Mouse (Mus musculus) yolk sac, embryonic 10.5 days (tissue): ENCODE measurements around the gene Psapl1.
"Not testable (repeated sequence)": the region's sequence is repeated elsewhere in the genome, so short reads cannot be mapped to it uniquely, and the experiment has no call there.

Source experiments
- DNase-seq: peaks from one replicate; pipeline ENCODE4 v3.0.0-alpha.2; 2017; ENCODE audit warnings: low spot score

Gene Psapl1

DNA sequence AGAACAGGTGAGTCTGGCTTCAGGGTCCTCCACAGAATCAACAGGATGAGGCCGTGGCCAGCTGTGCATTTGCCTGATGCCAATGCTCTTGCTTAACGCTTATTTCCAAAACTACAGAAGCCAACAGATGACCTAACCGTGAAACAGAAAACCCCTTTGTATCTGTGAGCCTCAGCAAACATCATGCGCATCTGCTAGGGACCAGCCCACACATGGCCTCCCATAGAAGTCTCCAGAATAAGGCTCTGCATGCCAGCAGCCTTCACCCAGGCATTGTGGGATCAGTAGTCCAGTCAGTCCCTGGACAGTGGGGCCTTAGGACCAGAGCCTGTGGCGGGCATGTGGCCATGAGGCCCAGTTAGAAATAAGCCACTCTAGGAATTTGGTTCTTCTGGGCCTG, 400 bp upstream of the Psapl1 start:
- no peak for DNase-seq

DNA sequence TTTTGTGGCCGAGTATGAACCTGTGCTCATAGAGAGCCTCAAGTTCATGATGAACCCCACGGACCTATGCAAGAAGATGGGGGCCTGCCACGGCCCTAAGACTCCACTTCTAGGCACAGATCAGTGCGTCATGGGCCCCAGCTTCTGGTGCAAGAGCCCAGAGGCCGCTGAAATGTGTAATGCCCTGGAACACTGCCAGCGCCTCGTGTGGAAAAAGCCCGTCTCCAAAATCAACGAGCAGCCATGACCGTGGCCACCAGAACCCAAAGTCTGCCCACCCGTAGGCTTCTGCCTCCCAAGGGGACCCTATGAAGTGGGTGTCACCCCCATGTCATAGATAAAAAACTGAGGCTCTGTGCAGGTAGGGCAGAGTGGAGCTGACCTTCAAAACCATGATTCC, 1.6 kb downstream of the Psapl1 start:
- no peak for DNase-seq

DNA sequence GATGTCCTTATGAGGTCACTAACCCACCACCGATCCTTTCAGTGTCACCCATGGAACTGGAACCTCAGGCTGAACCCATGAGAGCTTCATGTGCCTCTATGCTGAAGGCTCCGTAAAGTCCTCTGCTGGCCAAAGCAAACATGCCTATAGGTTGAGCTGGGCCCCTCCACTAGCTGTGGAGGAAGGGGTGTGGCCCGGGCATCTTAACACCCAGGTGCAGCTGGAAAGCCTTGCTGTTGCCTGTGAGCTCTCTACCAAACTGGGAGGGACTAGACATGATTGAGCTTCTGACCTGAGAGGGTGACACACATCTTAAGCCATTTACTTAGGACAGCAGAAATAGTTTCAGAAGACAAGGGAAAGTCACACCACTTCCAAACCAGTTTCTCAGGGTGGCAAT, 5.0 kb downstream of the Psapl1 start:
- no peak for DNase-seq

DNA sequence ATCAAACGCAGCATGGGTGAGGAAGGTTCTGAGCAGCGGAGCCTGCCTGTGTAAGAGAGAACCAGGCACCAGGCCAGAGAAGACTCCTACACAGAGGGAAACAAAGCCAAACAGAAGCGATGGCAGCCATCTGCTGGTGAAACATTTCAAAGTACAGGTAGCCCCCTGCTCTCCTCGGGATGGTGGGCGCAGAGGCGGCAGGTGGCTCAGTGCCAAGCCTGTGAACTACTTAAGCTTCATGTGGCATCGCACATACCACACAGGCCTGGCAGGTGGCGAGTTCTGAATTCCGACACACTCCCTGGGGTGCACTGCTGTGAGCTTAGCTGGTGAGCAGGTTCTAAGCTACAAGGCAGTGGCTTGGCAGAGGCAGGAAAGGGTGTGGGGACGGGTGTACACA, 9.5 kb downstream of the Psapl1 start:
- DNase-seq: no peak

DNA sequence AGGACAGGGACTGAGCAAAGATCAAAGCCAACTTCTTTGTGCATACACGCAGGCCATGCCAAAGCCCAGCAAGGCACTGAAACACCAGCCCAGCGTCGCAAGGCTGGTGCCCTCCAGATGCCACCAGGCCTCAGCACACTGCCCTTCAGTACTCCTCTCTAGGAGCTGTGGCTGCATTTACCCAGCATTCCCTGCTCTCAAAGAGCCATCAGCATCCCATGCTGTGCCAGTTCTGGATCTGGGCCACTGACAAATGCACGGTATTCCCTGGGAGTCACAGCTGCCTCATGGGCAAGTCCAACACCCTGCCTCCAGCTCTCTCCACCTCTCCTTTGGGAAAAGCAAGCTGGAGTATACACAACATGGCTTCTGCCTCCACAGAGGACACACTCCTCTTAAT, 16.3 kb downstream of the Psapl1 start:
- DNase-seq: no peak

DNA sequence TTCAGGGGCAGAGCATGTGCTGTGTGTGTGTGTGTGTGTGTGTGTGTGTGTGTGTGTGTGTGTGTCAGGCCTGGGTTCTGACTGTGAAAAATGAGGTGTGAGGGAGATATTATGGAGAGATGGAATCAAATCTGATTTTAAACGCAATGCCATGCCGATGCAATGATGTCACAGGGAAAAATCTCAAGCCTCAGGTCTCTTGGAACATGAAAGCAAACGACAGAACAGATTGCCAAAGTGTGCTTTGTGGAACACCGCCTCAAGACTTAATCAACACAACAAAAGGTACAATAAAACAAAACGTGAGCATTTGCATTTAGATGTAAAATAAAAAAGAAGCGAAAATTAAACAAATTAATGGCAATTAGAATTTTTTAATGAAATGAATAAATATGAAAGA, 16.8 kb downstream of the Psapl1 start:
- DNase-seq: no peak

DNA sequence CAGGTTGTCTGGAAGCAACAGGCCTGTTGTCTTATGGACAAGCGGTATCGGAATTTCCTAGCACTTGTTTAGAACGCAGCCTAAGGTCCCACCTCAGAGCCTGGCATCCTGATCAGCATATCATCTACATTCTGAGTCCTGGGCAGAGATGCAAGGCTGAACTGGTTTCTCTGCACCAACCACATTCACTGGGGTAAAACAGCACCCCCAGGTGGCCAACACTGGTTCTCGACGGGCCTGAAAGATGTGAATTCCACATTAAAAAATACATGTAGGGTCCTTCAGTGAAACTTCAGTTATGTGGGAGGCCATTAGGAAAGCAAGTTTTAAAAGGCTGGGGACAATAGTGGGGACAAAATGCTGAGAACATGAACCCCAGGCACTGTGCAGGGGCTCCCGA, 20.0 kb downstream of the Psapl1 start:
- no peak for DNase-seq

DNA sequence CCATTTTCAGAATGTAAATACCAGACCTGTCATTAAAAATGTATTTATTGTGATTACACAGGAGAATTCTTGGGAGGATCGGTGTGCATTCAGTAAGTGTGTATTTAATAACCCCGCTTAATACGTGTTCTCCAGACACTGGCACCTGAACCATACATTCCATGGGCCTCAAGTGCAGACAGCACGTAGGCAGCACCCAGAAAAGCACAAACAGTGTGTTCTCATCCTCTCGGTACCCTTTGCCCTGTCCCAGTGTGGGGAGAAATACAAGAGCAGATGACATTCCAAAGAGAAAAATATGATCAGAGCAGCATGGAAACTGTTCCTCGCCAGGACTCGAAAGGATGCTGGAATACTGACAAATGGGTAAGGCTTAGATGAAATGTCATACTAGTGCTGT, 22.0 kb downstream of the Psapl1 start:
- no peak for DNase-seq

DNA sequence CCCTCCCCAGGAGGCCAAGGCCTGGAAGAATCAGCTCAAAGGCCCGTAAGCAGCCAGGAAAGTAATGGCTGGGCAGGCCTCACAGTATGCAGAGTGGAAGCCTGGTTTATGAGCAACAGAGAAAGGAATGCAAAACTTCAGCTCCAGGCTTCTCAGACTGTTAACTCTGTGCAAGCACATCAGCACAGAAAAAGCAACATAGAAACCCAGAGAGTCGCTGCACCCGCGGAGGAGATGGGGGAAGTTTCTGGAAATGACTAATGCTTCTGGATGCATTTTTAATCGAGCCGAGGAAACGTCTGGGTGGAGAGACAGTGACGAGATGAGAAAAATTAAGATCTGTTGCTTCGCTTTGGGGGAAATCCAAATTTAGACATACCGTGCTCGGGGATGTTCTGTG, 22.5 kb downstream of the Psapl1 start:
- DNase-seq: peak; percentile 11

DNA sequence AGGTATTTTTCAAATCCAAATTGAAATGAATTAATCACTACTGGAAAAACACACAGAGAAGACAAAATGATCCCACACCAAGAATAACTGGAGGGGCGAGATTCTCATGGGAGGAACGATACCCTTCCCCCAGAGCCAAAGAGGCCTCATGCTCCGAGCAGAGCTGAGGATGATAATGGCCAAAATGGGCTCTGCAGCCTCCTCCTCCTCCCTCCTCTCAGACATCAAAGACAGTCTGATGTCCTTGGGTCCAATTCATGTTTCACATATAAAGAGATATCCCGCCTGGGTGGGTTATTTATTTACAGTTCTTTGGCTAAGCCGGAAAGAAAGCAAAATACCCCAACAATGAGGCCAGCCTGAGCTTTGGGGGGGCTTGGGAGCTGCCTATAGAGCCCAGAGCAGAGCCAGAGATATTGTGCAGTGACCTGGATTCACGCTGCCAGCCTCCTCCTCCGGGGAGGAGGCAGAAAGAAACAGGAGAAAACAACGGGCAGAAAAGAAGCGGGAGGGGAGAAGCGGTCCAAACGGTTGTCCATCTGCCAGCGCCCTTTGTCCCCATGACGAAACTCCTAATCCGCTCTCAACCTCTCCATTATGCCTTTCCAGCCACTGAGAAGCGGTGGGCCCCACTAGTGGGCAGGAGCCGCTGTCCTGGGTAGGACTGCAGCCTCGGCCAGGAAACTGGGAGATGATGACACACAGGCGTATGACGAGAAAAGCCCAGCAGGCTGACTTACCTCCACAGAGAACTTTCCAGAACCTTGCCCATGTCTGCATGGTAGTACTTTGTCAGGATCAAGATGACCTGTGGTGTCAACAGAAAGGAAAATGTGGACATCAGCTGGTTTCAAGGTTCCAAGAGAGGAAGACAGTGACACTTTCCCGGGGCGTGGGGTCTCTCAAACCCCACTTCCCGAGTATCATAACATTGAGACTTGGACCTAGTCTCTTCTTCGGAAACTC, 24.9 kb downstream of the Psapl1 start:
- no peak for DNase-seq

DNA sequence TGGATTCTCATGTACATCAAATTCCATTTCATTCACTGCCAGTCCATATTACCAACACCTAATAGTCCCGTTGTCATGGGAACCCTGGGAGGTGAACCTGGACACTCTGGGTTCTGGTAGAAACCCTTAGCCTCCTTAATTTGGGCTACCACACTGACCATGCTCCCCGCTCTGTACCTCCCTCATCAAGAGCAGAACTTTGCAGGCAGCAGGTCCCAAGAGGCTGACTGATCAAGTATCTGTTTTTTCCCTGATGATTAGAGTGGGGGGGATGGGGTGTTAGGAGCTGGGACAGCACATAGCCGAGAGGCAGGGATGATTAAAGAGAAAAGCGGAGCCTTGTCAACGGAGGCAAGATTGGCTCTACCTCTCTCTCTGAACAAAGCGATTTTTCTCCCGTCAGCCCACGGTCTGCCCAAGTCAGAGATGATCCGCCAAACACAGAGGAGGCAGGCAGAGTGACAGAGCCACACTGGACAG, 26.5 kb downstream of the Psapl1 start:
- no peak for DNase-seq

DNA sequence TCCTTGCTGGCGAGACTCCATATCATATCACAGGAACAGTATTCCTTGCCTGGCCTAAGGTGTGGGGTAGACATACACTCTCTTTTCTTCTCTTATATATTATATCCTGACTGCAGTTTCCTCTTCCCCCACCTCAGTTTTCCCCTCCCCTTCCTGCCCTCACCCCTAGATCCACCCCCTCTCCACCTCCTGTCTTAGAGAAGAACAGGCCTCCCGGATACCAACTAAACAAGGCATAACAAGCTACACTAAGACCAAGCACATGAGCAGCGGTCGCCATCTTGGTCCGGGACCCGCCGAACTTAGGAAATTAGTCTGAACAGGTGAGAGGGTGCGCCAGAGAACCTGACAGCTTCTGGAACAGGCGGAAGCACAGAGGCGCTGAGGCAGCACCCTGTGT, 33.7 kb downstream of the Psapl1 start:
- DNase-seq: not testable (repeated sequence)

DNA sequence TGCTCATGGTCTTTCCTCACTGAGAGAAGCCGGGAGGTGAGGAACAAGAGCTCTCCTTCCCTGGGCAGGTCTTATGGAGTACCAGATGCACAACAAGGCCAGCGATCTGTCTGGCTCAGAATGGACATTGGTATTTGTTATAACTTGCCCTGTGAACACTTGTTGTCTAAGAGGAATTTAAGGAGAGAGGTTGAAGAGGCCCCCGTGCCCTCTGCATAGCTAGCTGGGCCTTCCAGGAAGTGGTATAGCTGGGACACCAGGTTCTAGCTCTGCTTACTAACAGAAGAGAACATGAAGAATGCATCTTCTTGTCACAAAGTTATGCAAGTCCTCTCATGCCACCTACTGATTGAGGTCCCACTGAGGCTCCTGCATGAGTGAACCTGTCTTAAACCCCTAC, 44.2 kb downstream of the Psapl1 start:
- DNase-seq: no peak

DNA sequence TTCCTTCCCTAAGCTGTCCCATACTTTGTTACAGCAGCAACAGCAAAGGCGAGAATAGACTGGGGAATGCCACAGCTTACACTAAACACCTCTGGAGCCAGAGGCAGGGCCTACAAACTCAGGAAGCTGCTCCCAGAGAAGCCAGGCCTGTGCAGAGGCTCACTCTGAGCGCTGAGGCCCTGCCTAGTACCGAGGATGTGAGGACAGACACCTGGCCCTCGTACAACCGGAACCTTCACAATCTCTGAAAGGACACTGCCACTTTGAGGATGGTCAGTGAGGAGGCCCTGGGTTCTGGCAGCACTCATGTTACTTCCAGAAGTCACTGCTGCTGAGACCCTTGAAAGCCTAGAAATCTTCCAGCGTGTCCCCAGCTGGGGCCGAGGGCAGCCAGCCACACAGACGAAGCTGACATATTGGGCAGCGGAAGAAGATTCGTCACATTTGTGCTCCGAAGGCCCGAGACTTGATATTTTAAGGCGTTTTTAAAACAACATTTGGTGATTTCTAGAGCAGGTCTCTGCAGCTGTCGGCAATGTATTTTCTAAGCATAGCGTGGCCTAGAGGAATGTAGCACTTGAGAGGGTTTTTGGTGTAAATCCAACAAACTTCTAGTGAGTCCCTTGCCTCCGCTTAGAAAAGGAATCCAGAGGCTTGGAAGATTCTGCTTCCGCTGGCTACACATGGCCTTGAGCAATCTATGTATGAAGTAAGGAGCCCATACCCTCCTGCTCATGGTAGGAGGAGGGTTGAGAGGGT, 49.1 kb downstream of the Psapl1 start:
- DNase-seq: no peak

DNA sequence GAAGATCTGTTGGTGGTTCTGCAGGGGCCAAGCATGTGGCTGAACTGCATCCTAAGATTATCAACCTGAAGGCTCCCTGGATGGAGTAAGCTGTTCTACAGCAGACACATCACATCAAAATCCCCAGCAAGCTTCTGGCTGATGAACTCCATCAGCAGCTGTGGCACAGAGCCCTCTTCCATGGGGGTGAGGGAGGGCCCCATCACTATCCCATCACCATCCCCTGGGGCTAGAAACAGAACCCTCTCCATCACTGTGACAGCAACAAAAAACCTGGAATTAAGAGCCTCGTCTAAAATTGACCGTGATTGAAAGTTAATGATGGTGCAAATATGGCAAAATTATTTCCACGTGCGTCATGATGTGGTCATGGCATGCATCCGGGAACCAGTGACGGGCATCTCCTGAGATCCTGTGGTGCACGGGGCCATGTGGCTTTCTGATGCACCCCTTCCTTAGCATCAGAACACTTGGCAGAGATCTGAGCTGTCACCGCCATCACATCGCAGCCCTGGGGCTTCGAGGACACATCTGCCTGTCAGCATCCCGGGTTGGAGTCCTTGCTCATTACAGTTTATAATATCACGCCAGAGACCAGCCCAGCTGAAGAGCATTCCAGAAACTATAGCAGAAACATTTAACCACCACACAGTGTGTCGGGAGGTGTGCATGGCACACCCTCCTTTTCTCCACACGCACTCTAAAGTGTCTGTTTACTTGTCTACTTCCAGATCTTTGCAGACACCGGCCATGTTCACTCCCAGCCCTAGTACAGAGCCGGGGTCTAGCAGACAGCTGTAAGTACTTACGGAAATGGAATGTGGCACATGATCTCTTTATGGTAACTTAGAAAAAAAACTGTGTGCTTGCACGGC, 51.1 kb downstream of the Psapl1 start:
- peak; percentile 21 for DNase-seq
